ENCODE assay signal across 8 mouse cellular contexts in the genomic region with DNA sequence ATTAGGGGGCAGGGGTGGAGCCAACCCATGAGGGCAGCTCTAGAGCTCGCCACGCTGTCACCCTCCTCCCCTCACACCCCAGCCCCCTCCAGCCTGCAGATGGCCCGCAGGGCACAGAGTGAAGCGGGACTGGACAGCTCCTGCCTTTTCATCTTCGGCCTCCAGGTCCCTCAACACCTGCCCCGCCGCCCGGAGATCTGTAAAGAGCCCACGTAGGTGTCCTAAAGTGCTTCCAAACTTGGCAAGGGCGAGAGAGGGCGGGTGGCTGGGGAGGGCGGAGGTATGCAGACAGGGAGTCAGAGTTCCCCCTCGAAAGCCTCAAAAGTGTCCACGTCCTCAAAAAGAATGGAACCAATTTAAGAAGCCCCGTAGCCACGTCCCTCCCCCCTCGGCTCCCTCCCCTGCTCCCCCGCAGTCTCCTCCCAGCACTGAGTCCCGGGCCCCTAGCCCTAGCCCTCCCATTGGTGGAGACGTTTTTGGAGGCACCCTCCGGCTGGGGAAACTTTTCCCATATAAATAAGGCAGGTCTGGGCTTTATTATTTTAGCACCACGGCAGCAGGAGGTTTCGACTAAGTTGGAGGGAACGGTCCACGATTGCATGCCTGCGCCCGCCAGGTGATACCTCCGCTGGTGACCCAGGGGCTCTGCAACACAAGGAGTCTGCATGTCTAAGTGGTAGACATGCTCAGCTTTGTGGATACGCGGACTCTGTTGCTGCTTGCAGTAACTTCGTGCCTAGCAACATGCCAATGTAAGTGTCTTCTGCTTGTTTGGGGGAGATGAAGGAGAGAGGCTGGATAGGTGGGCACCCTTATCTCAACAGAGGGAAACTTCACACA. TPM values are rescaled to one million over a fixed set of nuclear protein-coding genes. Genes with fewer than 3 reads are reported as not detected.
DNase-seq lines count a peak whose midpoint lies in the region; ATAC-seq and TF ChIP-seq lines count a peak whose summit lies in the region.

No protein-coding gene starts in this region.

- H3K4me1 ChIP-seq in E14TG2a.4 (replicated peaks; ENCODE audit: low read depth, low read length): peaks cover 16% of the 10 kb centered on the region
- no peaks in the 10 kb centered on the region; the same call in 1 of the 2 replicates for H3K4me1 ChIP-seq in intestine, embryonic 14.5 days (replicated peaks; ENCODE audit: control insufficient read depth, insufficient read depth, low read length)
- H3K4me1 ChIP-seq in liver, embryonic 15.5 days (replicated peaks): 0 out of 2 replicates have a peak, but pooled peaks cover 4% of the 10 kb centered on the region
- H3K4me1 ChIP-seq in neural tube, embryonic 14.5 days (ENCODE audit: control insufficient read depth, insufficient read depth, low read length): peaks cover 6% of the 10 kb centered on the region

- peak overlapping the region; percentile 61 for H3K9ac ChIP-seq in intestine, embryonic 14.5 days (ENCODE audit: low read length)
- no peak overlapping the region for H3K9ac ChIP-seq in liver, embryonic 15.5 days
- peak overlapping the region; percentile 8; the same call in 1 of the 2 replicates for H3K9ac ChIP-seq in neural tube, embryonic 14.5 days (replicated peaks; ENCODE audit: low read depth, low read length)

- H3K36me3 ChIP-seq in E14TG2a.4 (ENCODE audit: insufficient read depth, low read length): no peaks in the 10 kb centered on the region
- peaks cover 8% of the 10 kb centered on the region for H3K36me3 ChIP-seq in intestine, embryonic 14.5 days (ENCODE audit: control insufficient read depth, insufficient read depth, low read length)
- H3K36me3 ChIP-seq in liver, embryonic 15.5 days (replicated peaks): no peaks in the 10 kb centered on the region
- H3K36me3 ChIP-seq in neural tube, embryonic 14.5 days (ENCODE audit: control insufficient read depth, insufficient read depth, low read length): no peaks in the 10 kb centered on the region

- 1% methylated on average over 31 of the region's 31 CpGs for WGBS in intestine, embryonic 14.5 days
- 2% methylated on average over 31 of the region's 31 CpGs for WGBS in liver, embryonic 15.5 days (ENCODE audit: insufficient replicate concordance)
- under 1% methylated on average over 30 of the region's 31 CpGs for WGBS in neural tube, embryonic 14.5 days

- peak overlapping the region; percentile 73 for H3K4me3 ChIP-seq in E14TG2a.4 (replicated peaks; ENCODE audit: low read length)
- peak overlapping the region; percentile 47 for H3K4me3 ChIP-seq in intestine, embryonic 14.5 days (ENCODE audit: low read depth, low read length)
- H3K4me3 ChIP-seq in liver, embryonic 15.5 days (replicated peaks): peak overlapping the region; percentile 32
- peak overlapping the region; percentile 26 for H3K4me3 ChIP-seq in neural tube, embryonic 14.5 days (ENCODE audit: low read depth, low read length)

- DNase-seq in gastrocnemius, postnatal 36 days: peak; percentile 50 to 82
- DNase-seq in intestine, embryonic 14.5 days (ENCODE audit: low spot score): peak; percentile 79
- no peak for DNase-seq in spleen, postnatal 14 days (ENCODE audit: low spot score in 2 of 2)
- DNase-seq in layer of hippocampus, postnatal 36 days: no peak

- peak overlapping the region; percentile 74 for H3K4me2 ChIP-seq in intestine, embryonic 14.5 days (ENCODE audit: low read length)
- H3K4me2 ChIP-seq in liver, embryonic 15.5 days: peak overlapping the region; percentile 59
- peak overlapping the region; percentile 59 for H3K4me2 ChIP-seq in neural tube, embryonic 14.5 days (ENCODE audit: low read depth, low read length)

- peak; percentile 49 for ATAC-seq in common myeloid progenitor, adult 5-6 weeks (replicated peaks; ENCODE audit: low read depth, poor library complexity, severe bottlenecking)
- peak; percentile 93 for ATAC-seq in intestine, embryonic 14.5 days (replicated peaks; ENCODE audit: low FRiP score, low TSS enrichment, low read depth)
- ATAC-seq in liver, embryonic 15.5 days (ENCODE audit: insufficient read depth): no peak
- peak; percentile 77 for ATAC-seq in neural tube, embryonic 14.5 days (ENCODE audit: low read depth)

- intact Hi-C loops in gastrocnemius, postnatal 36 days (cut with DNase I): loop anchor here (5.0 kb wide), 1 partner anchor 88 kb away; no protein-coding TSS in a partner anchor

- peak overlapping the region; percentile 78 for H3K27ac ChIP-seq in intestine, embryonic 14.5 days (ENCODE audit: low read depth)
- no peak overlapping the region for H3K27ac ChIP-seq in liver, embryonic 15.5 days (replicated peaks)
- no peak overlapping the region for H3K27ac ChIP-seq in neural tube, embryonic 14.5 days (ENCODE audit: low read depth, low read length)

- no peak for TF ChIP-seq CTCF in E14TG2a.4 (conservative IDR thresholded peaks at IDR 0.05; ENCODE audit: low read length)

- no peaks in the 10 kb centered on the region for H3K9me3 ChIP-seq in E14TG2a.4 (ENCODE audit: low read length)
- no peaks in the 10 kb centered on the region for H3K9me3 ChIP-seq in intestine, embryonic 14.5 days (ENCODE audit: control insufficient read depth, low read length)
- no peaks in the 10 kb centered on the region for H3K9me3 ChIP-seq in liver, embryonic 15.5 days (replicated peaks)
- H3K9me3 ChIP-seq in neural tube, embryonic 14.5 days (ENCODE audit: control insufficient read depth, low read length): no peaks in the 10 kb centered on the region

- H3K27me3 ChIP-seq in E14TG2a.4 (ENCODE audit: insufficient read depth, low read length): peaks cover 42% of the 10 kb centered on the region
- no peaks in the 10 kb centered on the region for H3K27me3 ChIP-seq in intestine, embryonic 14.5 days (replicated peaks; ENCODE audit: control insufficient read depth, insufficient read depth, low read length)
- peaks cover 18% of the 10 kb centered on the region for H3K27me3 ChIP-seq in liver, embryonic 15.5 days
- H3K27me3 ChIP-seq in neural tube, embryonic 14.5 days (ENCODE audit: control insufficient read depth, insufficient read depth, low read length): no peaks in the 10 kb centered on the region; the same call in 1 of the 2 replicates

RNA-seq across cellular contexts. Expression of a gene that starts 0.8 kb away (rescaled TPM):
- 0.05 TPM in 2 replicates for total RNA-seq in common myeloid progenitor, adult 5-6 weeks (2017)
- 100 to 1,000 TPM; 437 to 544 TPM for total RNA-seq in gastrocnemius, postnatal 36 days (2021)
- polyA plus RNA-seq in intestine, embryonic 14.5 days (2014; fragmentation: Nextera tagmentation; extraction: Ambion mirVana): 458 and 463 TPM in 2 replicates
- polyA plus RNA-seq in liver, embryonic 15.5 days (2015; fragmentation: Nextera tagmentation; extraction: Ambion mirVana): 46.2 and 47.4 TPM in 2 replicates
- 7.8 and 262 TPM in 2 replicates for polyA plus RNA-seq in neural tube, embryonic 14.5 days (2014; fragmentation: Nextera tagmentation; extraction: Ambion mirVana)
- 10 to 100 TPM; 10.7 to 19.2 TPM for total RNA-seq in layer of hippocampus, postnatal 36 days (2021)

Comparison
In these comparisons a context has a peak if more than half of its experiments do, and no peak if none do; other contexts are left out.
1. DNase-seq: peak in gastrocnemius, postnatal 36 days (2 of 2) and intestine, embryonic 14.5 days (single experiment); none in spleen, postnatal 14 days (0 of 2) and layer of hippocampus, postnatal 36 days (0 of 2).
2. RNA of a gene that starts 0.8 kb away (total RNA-seq): 437 to 544 TPM in gastrocnemius, postnatal 36 days; 10.7 to 19.2 TPM in layer of hippocampus, postnatal 36 days and 0.05 TPM in common myeloid progenitor, adult 5-6 weeks; every median in the first group is over 10 times any median in the second.
3. Peak in every context shown above with its lines, with median percentiles within 50 percentile points of each other: H3K4me3 ChIP-seq and H3K4me2 ChIP-seq.